Mouse (Mus musculus) kidney, adult 2 months (tissue): ENCODE data around the gene Cfap70. TPM values are rescaled to one million over a fixed set of nuclear protein-coding genes. Genes with fewer than 3 reads are reported as not detected.

ENCODE experiments used
- DNase-seq: peaks from one replicate; pipeline ENCODE4 v3.0.0; 2021
- H3K27ac ChIP-seq: fragments of 200-500 bp; 2 replicates; pipeline ENCODE4 v1.5.1; 2012; ENCODE audit warnings: low read depth, low read length, control low read depth, inconsistent platforms; ENCODE audit not compliant: insufficient read depth
- H3K27me3 ChIP-seq: fragments of 200-500 bp; replicated peaks from 2 replicates; pipeline ENCODE4 v1.6.1; 2012; ENCODE audit warnings: mild to moderate bottlenecking, moderate library complexity, low read length, inconsistent platforms; ENCODE audit not compliant: control insufficient read depth, insufficient read depth
- H3K36me3 ChIP-seq: fragments of 200-500 bp; 2 replicates; pipeline ENCODE4 v1.6.1; 2012; ENCODE audit warnings: mild to moderate bottlenecking, moderate library complexity, low read length, inconsistent platforms; ENCODE audit not compliant: control insufficient read depth, insufficient read depth
- H3K4me1 ChIP-seq: fragments of 200-500 bp; 2 replicates; pipeline ENCODE4 v1.6.1; 2011; ENCODE audit warnings: low read length; ENCODE audit not compliant: control insufficient read depth, insufficient read depth
- H3K4me3 ChIP-seq: fragments of 200-500 bp; 2 replicates; pipeline ENCODE4 v1.5.1; 2011; ENCODE audit warnings: mild to moderate bottlenecking, low read depth, low read length, control low read depth; ENCODE audit not compliant: insufficient read depth
- CTCF ChIP-seq: fragments of 200-500 bp; conservative IDR thresholded peaks from 2 replicates; pipeline ENCODE4 v1.5.1; 2011; ENCODE audit warnings: low read depth, mild to moderate bottlenecking, control low read depth, low read length, moderate library complexity, mixed read lengths; ENCODE audit not compliant: insufficient read depth, insufficient read length
- POLR2A ChIP-seq: fragments of 200-500 bp; IDR thresholded peaks from one replicate; pipeline ENCODE4 v1.6.1; 2011; ENCODE audit warnings: low read depth, low read length, control low read depth
- WGBS: fragments of 180-500 bp; shearing (Covaris S2); methylation state at CpG from one replicate; pipeline ENCODE4 v1.1.7; 2018; 5-methylcytosine and 5-hydroxymethylcytosine counted together
- polyA plus RNA-seq: library from polyadenylated mRNA; depleted of rRNA; stranded (reverse); fragments of >200 nt; gene quantifications from 2 replicates; pipeline ENCODE4 v1.2.3, GENCODE M21; 2012

Cfap70 gene
- polyA plus RNA-seq, 1 experiment = 0.77 TPM

DNA sequence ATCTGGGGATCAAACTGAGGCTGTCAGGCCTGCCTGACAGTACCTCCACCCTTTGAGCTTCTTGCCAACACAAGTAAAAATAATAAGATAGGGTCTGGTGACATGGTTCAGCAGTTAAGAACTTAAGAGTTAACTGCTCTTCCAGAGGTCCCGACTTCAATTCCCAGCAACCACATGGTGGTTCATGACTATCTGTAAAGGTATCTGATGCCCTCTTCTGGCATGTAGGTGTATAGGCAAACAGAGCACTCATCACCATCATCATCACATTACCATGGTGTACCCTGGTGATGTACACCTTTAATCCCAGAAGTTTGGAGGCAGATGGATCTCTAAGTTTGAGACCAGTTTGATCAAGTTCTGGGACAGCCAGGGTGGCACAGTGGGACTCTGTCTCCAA is 23.4 kb downstream of the Cfap70 start:
- 32% methylated on average over 1 of the region's 1 CpGs for WGBS
- TF ChIP-seq CTCF (no peak), POLR2A (no peak)
- DNase-seq = no peak

GRCm38 (mm10) chr14:20423046-20423445 is 29.0 kb downstream of the Cfap70 start:
- WGBS = 90% methylated on average over 6 of the region's 6 CpGs
- Histone ChIP-seq H3K4me1 (no peaks in the 10 kb centered on the region), H3K36me3 (no peaks in the 10 kb centered on the region), H3K4me3 (no peak overlapping the region), H3K27me3 (no peaks in the 10 kb centered on the region), H3K27ac (no peak overlapping the region)
- TF ChIP-seq CTCF (no peak), POLR2A (no peak)
- DNase-seq = no peak

More for the DNA sequence above, 23.4 kb downstream of the Cfap70 start:
- Histone ChIP-seq H3K27ac (no peak overlapping the region), H3K4me3 (no peak overlapping the region), H3K36me3 (no peaks in the 10 kb centered on the region), H3K4me1 (no peaks in the 10 kb centered on the region), H3K27me3 (no peaks in the 10 kb centered on the region; the same call in 1 of the 2 replicates)

GRCm38 (mm10) chr14:20422257-20422656 is 29.8 kb downstream of the Cfap70 start:
- Histone ChIP-seq H3K27me3 (no peaks in the 10 kb centered on the region), H3K36me3 (no peaks in the 10 kb centered on the region), H3K4me3 (no peak overlapping the region), H3K4me1 (no peaks in the 10 kb centered on the region), H3K27ac (no peak overlapping the region)
- 60% methylated on average over 7 of the region's 7 CpGs for WGBS
- peak; percentile 34 for DNase-seq
- TF ChIP-seq CTCF (no peak), POLR2A (no peak)

DNA sequence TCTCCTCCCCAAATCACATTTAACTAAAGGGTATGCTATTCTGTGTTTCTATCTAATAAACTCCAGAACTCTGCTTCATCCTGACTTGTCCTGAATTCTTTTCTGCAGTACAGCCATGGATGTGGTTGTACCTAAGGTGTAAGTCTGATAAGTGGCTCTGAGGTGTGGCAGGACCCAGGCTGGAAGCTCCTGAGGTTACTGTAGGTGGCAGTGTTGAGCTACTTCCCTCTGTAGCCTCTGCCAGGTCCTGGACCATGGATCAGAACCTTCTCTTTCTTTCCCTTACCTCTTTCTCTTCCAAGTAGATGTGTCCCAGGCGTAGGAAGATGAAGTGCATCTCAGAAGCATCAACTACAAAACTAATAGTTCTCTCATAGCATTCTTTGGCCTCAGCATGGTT is 52.0 kb downstream of the Cfap70 start:
- Histone ChIP-seq H3K36me3 (no peaks in the 10 kb centered on the region), H3K4me3 (no peak overlapping the region), H3K27me3 (no peaks in the 10 kb centered on the region), H3K27ac (no peak overlapping the region), H3K4me1 (no peaks in the 10 kb centered on the region)
- TF ChIP-seq CTCF (peak; percentile 76), POLR2A (no peak)
- 46% methylated on average over 1 of the region's 1 CpGs for WGBS
- DNase-seq = peak; percentile 58

- TF ChIP-seq POLR2A (no peak), CTCF (no peak; the same call in 1 of the 2 replicates)
- DNase-seq = peak; percentile 32
- Histone ChIP-seq H3K27me3 (no peaks in the 10 kb centered on the region), H3K4me3 (no peak overlapping the region), H3K36me3 (no peaks in the 10 kb centered on the region), H3K4me1 (no peaks in the 10 kb centered on the region), H3K27ac (no peak overlapping the region)
- WGBS = 48% methylated on average over 4 of the region's 4 CpGs
Measured at GRCm38 (mm10) chr14:20398864-20399263, 53.2 kb downstream of the Cfap70 start.

GRCm38 (mm10) chr14:20397220-20397619 is 54.8 kb downstream of the Cfap70 start:
- no peaks in the 10 kb centered on the region for H3K4me1 ChIP-seq
- no peak for DNase-seq

DNA sequence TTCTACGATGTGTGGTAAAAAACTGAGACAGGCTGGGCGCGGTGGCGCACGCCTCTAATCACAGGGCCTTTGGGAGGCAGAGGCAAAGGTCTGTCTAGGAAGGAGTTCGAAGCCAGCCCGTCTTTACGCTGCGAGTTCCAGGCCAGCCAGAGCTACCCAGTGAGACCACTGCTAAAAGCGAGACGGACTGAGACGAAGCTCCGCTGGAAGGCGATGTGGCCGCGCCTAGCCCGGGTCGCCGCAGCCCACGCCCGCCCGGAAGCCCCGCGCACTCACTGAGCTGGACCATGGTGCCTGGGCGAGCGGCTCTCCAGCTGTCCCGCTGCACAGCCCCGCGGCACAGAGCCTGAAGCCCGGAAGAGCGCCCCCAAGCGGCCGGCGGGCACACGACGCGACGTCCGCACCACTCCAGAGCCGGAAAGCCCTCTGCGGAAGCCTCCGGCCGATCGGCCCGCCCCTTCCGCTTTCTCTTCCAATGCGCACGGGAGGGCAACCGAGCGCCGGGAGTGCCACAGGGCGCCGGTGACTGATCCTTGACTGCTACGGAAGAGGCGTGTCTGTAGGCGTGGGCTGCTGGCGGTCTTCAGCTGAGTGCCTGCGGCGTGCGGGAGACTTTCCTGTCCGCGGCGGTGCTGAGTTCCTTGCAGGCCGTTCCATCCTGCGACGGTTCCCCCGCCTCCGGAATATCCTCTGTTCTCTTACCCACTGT is 58.7 kb downstream of the Cfap70 start, which contains the start of gene Mrps16:
Gene Mrps16, minus strand, starts transcription at position 430 of the 709 bp plus-strand sequence.
- WGBS = under 1% methylated on average over 68 of the region's 68 CpGs
- Histone ChIP-seq H3K27me3 (no peaks in the 10 kb centered on the region), H3K36me3 (no peaks in the 10 kb centered on the region), H3K4me1 (no peaks in the 10 kb centered on the region; the same call in 1 of the 2 replicates), H3K4me3 (peak within 1 kb of the TSS; percentile 82), H3K27ac (peak within 1 kb of the TSS; percentile 87)
- peak; percentile 98 for DNase-seq
- TF ChIP-seq POLR2A (peak; percentile 70), CTCF (peak; percentile 73)

More at GRCm38 (mm10) chr14:20397220-20397619, 54.8 kb downstream of the Cfap70 start:
- TF ChIP-seq CTCF = no peak
- TF ChIP-seq POLR2A = no peak
- Histone ChIP-seq H3K27ac (no peak overlapping the region), H3K27me3 (no peaks in the 10 kb centered on the region), H3K36me3 (no peaks in the 10 kb centered on the region), H3K4me3 (no peak overlapping the region)
- 80% methylated on average over 9 of the region's 9 CpGs for WGBS

DNA sequence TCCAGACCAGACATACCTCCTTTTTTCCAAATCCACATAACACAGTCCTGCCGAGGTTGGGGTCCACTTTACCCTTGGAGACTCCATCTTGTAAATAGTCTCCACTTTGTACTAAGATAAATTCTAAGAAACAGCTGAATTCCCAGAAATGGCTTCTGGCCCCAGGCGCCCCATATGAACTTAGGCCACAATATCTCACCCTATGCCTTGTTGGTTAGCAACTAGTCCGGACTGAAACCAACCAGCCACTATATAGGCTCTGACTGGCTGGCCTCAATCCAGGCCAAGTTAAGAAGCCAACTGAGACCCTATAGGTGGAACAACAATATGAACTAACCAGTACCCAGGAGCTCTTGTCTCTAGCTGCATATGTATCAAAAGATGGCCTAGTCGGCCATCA is 59.7 kb downstream of the Cfap70 start:
- WGBS = 69% methylated on average over 4 of the region's 4 CpGs
- Histone ChIP-seq H3K4me1 (peaks cover 2% of the 10 kb centered on the region; the same call in 1 of the 2 replicates), H3K4me3 (no peak overlapping the region), H3K27ac (no peak overlapping the region), H3K27me3 (no peaks in the 10 kb centered on the region), H3K36me3 (no peaks in the 10 kb centered on the region)
- no peak for DNase-seq
- TF ChIP-seq POLR2A (no peak), CTCF (no peak)
